Mouse (Mus musculus): Measurements from ENCODE around the gene Arsb. TPM values are rescaled to one million over a fixed set of nuclear protein-coding genes. Genes with fewer than 3 reads are reported as not detected.

The Arsb gene
- total RNA-seq, 2 experiments from 2014 or later = 2.4 to 3.3 TPM

GRCm38 (mm10) chr13:93888916-93889315 is 117.5 kb downstream of the Arsb start:
- no peak for TF ChIP-seq CTCF (IDR thresholded peaks at IDR 0.05)
- no peak for DNase-seq
- Histone ChIP-seq H3K4me3 (no peak overlapping the region), H3K27ac (no peak overlapping the region)
- intact Hi-C loops (cut with DNase I) = no loop called here

- intact Hi-C loops (cut with DNase I) = no loop called here
- no peak for TF ChIP-seq CTCF (IDR thresholded peaks at IDR 0.05)
- H3K27ac ChIP-seq = no peak overlapping the region
- H3K4me3 ChIP-seq = no peak overlapping the region
- DNase-seq = no peak
Observed at GRCm38 (mm10) chr13:93889991-93890390, 118.6 kb downstream of the Arsb start.

- no peak overlapping the region for H3K27ac ChIP-seq
- no peak for TF ChIP-seq CTCF (IDR thresholded peaks at IDR 0.05)
- DNase-seq = no peak
- intact Hi-C loops (cut with DNase I) = no loop called here
- H3K4me3 ChIP-seq = no peak overlapping the region
Observed at GRCm38 (mm10) chr13:93891276-93891675, 119.8 kb downstream of the Arsb start.

GRCm38 (mm10) chr13:93892101-93892500 is 120.7 kb downstream of the Arsb start:
- TF ChIP-seq CTCF (IDR thresholded peaks at IDR 0.05) = no peak
- H3K27ac ChIP-seq = no peak overlapping the region
- no peak for DNase-seq
- intact Hi-C loops (cut with DNase I) = no loop called here
- no peak overlapping the region for H3K4me3 ChIP-seq

- intact Hi-C loops (cut with DNase I) = no loop called here
- no peak for DNase-seq
- H3K4me3 ChIP-seq = no peak overlapping the region
- TF ChIP-seq CTCF (IDR thresholded peaks at IDR 0.05) = no peak
- H3K27ac ChIP-seq = no peak overlapping the region
Observed at GRCm38 (mm10) chr13:93894105-93894504, 122.7 kb downstream of the Arsb start.

GRCm38 (mm10) chr13:93895430-93895829 is 124.0 kb downstream of the Arsb start:
- no peak for TF ChIP-seq CTCF (IDR thresholded peaks at IDR 0.05)

GRCm38 (mm10) chr13:93897943-93898826 is 126.8 kb downstream of the Arsb start:
- Histone ChIP-seq H3K27ac (peak overlapping the region; percentile 44; the same call in 1 of the 2 replicates), H3K4me3 (peak overlapping the region; percentile 23; the same call in 1 of the 2 replicates)
- DNase-seq = no peak
- no peak for TF ChIP-seq CTCF (IDR thresholded peaks at IDR 0.05)
- intact Hi-C loops (cut with DNase I) = no loop called here

More at GRCm38 (mm10) chr13:93895430-93895829, 124.0 kb downstream of the Arsb start:
- no peak for DNase-seq
- intact Hi-C loops (cut with DNase I) = no loop called here
- no peak overlapping the region for H3K27ac ChIP-seq
- H3K4me3 ChIP-seq = no peak overlapping the region

- no peak for DNase-seq
- Histone ChIP-seq H3K4me3 (no peak overlapping the region), H3K27ac (no peak overlapping the region)
- intact Hi-C loops (cut with DNase I) = no loop called here
- TF ChIP-seq CTCF (IDR thresholded peaks at IDR 0.05) = no peak
Observed at GRCm38 (mm10) chr13:93899378-93900256, 128.2 kb downstream of the Arsb start.

GRCm38 (mm10) chr13:93900934-93901626 is 129.7 kb downstream of the Arsb start:
- DNase-seq = no peak
- no peak for TF ChIP-seq CTCF (IDR thresholded peaks at IDR 0.05)
- Histone ChIP-seq H3K27ac (no peak overlapping the region), H3K4me3 (no peak overlapping the region)
- intact Hi-C loops (cut with DNase I) = no loop called here

- intact Hi-C loops (cut with DNase I) = no loop called here
- Histone ChIP-seq H3K4me3 (no peak overlapping the region), H3K27ac (no peak overlapping the region)
- DNase-seq = no peak
- no peak for TF ChIP-seq CTCF (IDR thresholded peaks at IDR 0.05)
Observed at GRCm38 (mm10) chr13:93902126-93902525, 130.7 kb downstream of the Arsb start.

GRCm38 (mm10) chr13:93906552-93907245 is 135.3 kb downstream of the Arsb start:
- no peak for TF ChIP-seq CTCF (IDR thresholded peaks at IDR 0.05)
- Histone ChIP-seq H3K27ac (no peak overlapping the region), H3K4me3 (no peak overlapping the region)
- intact Hi-C loops (cut with DNase I) = no loop called here
- DNase-seq = no peak

- no peak for TF ChIP-seq CTCF (IDR thresholded peaks at IDR 0.05)
- Histone ChIP-seq H3K27ac (no peak overlapping the region), H3K4me3 (no peak overlapping the region)
- intact Hi-C loops (cut with DNase I) = no loop called here
- no peak for DNase-seq
Observed at GRCm38 (mm10) chr13:93907971-93908370, 136.5 kb downstream of the Arsb start.
